Mouse (Mus musculus) embryonic stem cell, embryonic (primary cell): ENCODE data around the gene Lmo4.

Source experiments
- CTCF ChIA-PET, 4 experiments: fragments of 300-600 bp in 2 of 4; fragments of 350-600 bp in 2 of 4; sonication (Branson Sonifier 250); formaldehyde crosslinking; loops; one replicate each; lab custom pipeline; 2022; ENCODE audit warnings: inconsistent platforms in 2 of 4; lab: Charles Lee
- POLR2A ChIA-PET, 4 experiments: fragments of 300-600 bp in 2 of 4; fragments of 350-600 bp in 2 of 4; sonication (Branson Sonifier 250); formaldehyde crosslinking; loops; one replicate each; lab custom pipeline; 2022; ENCODE audit warnings: antibody characterized with exemption in 4 of 4, inconsistent platforms in 1 of 4; lab: Charles Lee

Lmo4 gene

GRCm38 (mm10) chr3:144204413-144205311, at the start of gene Lmo4:
Gene Lmo4, minus strand, starts transcription at chr3:144205220.
- ChIA-PET POLR2A (interaction anchor here (0.5 to 2.0 kb wide), 11 partner anchors 10 to 1985 kb away, joined by 3 to 7 read pairs (median 4); no protein-coding TSS in a partner anchor), CTCF (interaction anchor here in 2 of 4 experiments (0.5 to 1.1 kb wide), 4 partner anchors 186 to 1645 kb away, joined by 3 to 4 read pairs (median 3); partner anchors contain the start of gene Sh3glb1 (in 1 of the 2))

GRCm38 (mm10) chr3:144254281-144254680, 49.3 kb upstream of the Lmo4 start:
- ChIA-PET CTCF (no interaction called here), POLR2A (interaction anchor here in 1 of 4 experiments (0.7 kb wide), 2 partner anchors 543 to 690 kb away, joined by 3 read pairs; no protein-coding TSS in a partner anchor)

- ChIA-PET CTCF (no interaction called here), POLR2A (no interaction called here)
Measured at GRCm38 (mm10) chr3:144253018-144253417, 48.0 kb upstream of the Lmo4 start.

GRCm38 (mm10) chr3:144252109-144252508, 47.1 kb upstream of the Lmo4 start:
- POLR2A ChIA-PET: no interaction called here

GRCm38 (mm10) chr3:144242025-144242673, 37.1 kb upstream of the Lmo4 start:
- ChIA-PET CTCF (interaction anchor here in 1 of 4 experiments (0.6 kb wide), 1 partner anchor 557 kb away, joined by 3 read pairs; no protein-coding TSS in a partner anchor), POLR2A (no interaction called here)

More at GRCm38 (mm10) chr3:144252109-144252508, 47.1 kb upstream of the Lmo4 start:
- CTCF ChIA-PET: no interaction called here

- POLR2A ChIA-PET: no interaction called here
- CTCF ChIA-PET: no interaction called here
Measured at GRCm38 (mm10) chr3:144241161-144241560, 36.1 kb upstream of the Lmo4 start.

- ChIA-PET CTCF (no interaction called here), POLR2A (interaction anchor here in 1 of 4 experiments (1.5 kb wide), 1 partner anchor 34 kb away, joined by 3 read pairs; the partner anchor contains the start of gene Lmo4)
Measured at GRCm38 (mm10) chr3:144238482-144238881, 33.5 kb upstream of the Lmo4 start.

GRCm38 (mm10) chr3:144232347-144233008, 27.5 kb upstream of the Lmo4 start:
- CTCF ChIA-PET: interaction anchor here in 1 of 4 experiments (0.5 kb wide), 1 partner anchor 1598 kb away, joined by 8 read pairs; no protein-coding TSS in a partner anchor
- POLR2A ChIA-PET: no interaction called here

- ChIA-PET CTCF (interaction anchor here in 1 of 4 experiments (0.5 kb wide), 1 partner anchor 1597 kb away, joined by 8 read pairs; no protein-coding TSS in a partner anchor), POLR2A (no interaction called here)
Measured at GRCm38 (mm10) chr3:144231931-144232330, 26.9 kb upstream of the Lmo4 start.

- POLR2A ChIA-PET: no interaction called here
- CTCF ChIA-PET: no interaction called here
Measured at GRCm38 (mm10) chr3:144231419-144231818, 26.4 kb upstream of the Lmo4 start.

- ChIA-PET CTCF (no interaction called here), POLR2A (no interaction called here)
Measured at GRCm38 (mm10) chr3:144230016-144230415, 25.0 kb upstream of the Lmo4 start.

- ChIA-PET CTCF (no interaction called here), POLR2A (no interaction called here)
Measured at GRCm38 (mm10) chr3:144229312-144229711, 24.3 kb upstream of the Lmo4 start.

GRCm38 (mm10) chr3:144225456-144226240, 20.6 kb upstream of the Lmo4 start:
- CTCF ChIA-PET: no interaction called here
- POLR2A ChIA-PET: no interaction called here

GRCm38 (mm10) chr3:144224594-144224993, 19.6 kb upstream of the Lmo4 start:
- CTCF ChIA-PET: no interaction called here

GRCm38 (mm10) chr3:144223377-144224105, 18.5 kb upstream of the Lmo4 start:
- ChIA-PET CTCF (no interaction called here), POLR2A (no interaction called here)

More at GRCm38 (mm10) chr3:144224594-144224993, 19.6 kb upstream of the Lmo4 start:
- POLR2A ChIA-PET: interaction anchor here in 1 of 4 experiments (0.7 kb wide), 1 partner anchor 361 kb away, joined by 7 read pairs; no protein-coding TSS in a partner anchor

- ChIA-PET CTCF (no interaction called here), POLR2A (no interaction called here)
Measured at GRCm38 (mm10) chr3:144222381-144222780, 17.4 kb upstream of the Lmo4 start.

- ChIA-PET POLR2A (interaction anchor here in 1 of 4 experiments (0.7 kb wide), 1 partner anchor 518 kb away, joined by 3 read pairs; no protein-coding TSS in a partner anchor), CTCF (interaction anchor here in 2 of 4 experiments (0.7 to 1.1 kb wide), 2 partner anchors 43 to 160 kb away, joined by 3 read pairs; no protein-coding TSS in a partner anchor)
Measured at GRCm38 (mm10) chr3:144207498-144207897, 2.5 kb upstream of the Lmo4 start.
